Mouse (Mus musculus) adrenal gland, postnatal 0 days (tissue): ENCODE results near the gene Zmiz1. TPM values are rescaled to one million over a fixed set of nuclear protein-coding genes. Genes with fewer than 3 reads are reported as not detected.

ENCODE experiments used
- microRNA-seq: library from miRNA; unstranded; fragments of <30 nt; microRNA quantifications from one replicate; pipeline ENCODE4, GENCODE M21; 2016; ENCODE audit warnings: borderline replicate concordance; ENCODE audit not compliant: insufficient number of aligned reads
- polyA plus RNA-seq: library from polyadenylated mRNA; unstranded; fragments of >200 nt; fragmentation: Nextera tagmentation; extraction: Ambion mirVana; gene quantifications from 2 replicates; pipeline ENCODE4 v1.2.1, GENCODE M21; 2015

Gene Zmiz1
- polyA plus RNA-seq: 26.6 and 28.8 TPM in 2 replicates

GRCm38 (mm10) chr14:25459016-25459393 is at the start of gene Zmiz1:
TSS of gene Zmiz1 (plus strand) at chr14:25459185.

GRCm38 (mm10) chr14:25693888-25694568 is 235.0 kb downstream of the Zmiz1 start, which contains the start of gene Ppif:
TSS of gene Ppif (plus strand) at chr14:25694154.

Small RNAs within 50 kb of the gene (microRNA-seq; reads per million reads assigned to microRNA genes)
- gene Mir3075: 1.8 reads per million

Other genes with a start within 250 kb of the Zmiz1 start
- gene Ppif, start 235.0 kb downstream of the Zmiz1 start, polyA plus RNA-seq: 14.5 and 30.0 TPM in 2 replicates